Mouse (Mus musculus) WW6 (cell line): Measurements from ENCODE around the gene Pcid2.
A peak's percentile ranks its signal among the peaks of the same experiment; 100 is the strongest.

ENCODE experiments used
- DNase-seq: peaks from one replicate; pipeline ENCODE4 v3.0.0-alpha.2; 2013; ENCODE audit warnings: low read depth, low spot score

Gene Pcid2

GRCm38 (mm10) chr8:13105087-13105881 is at the start of gene Pcid2, which contains the start of gene Cul4a:
TSS of gene Pcid2 (minus strand) at chr8:13105459.
TSS of gene Cul4a (plus strand) at chr8:13105621.
- peak; percentile 97 for DNase-seq

- DNase-seq: no peak
These were observed 48.8 kb upstream of the Pcid2 start for GRCm38 (mm10) chr8:13154099-13154498.

- no peak for DNase-seq
These were observed 45.7 kb upstream of the Pcid2 start for GRCm38 (mm10) chr8:13150929-13151328.

GRCm38 (mm10) chr8:13149866-13150265 is 44.6 kb upstream of the Pcid2 start:
- DNase-seq: no peak

- DNase-seq: no peak
These were observed 44.0 kb upstream of the Pcid2 start for GRCm38 (mm10) chr8:13149287-13149686.

- DNase-seq: no peak
These were observed 43.2 kb upstream of the Pcid2 start for GRCm38 (mm10) chr8:13148476-13148875.

GRCm38 (mm10) chr8:13141681-13142080 is 36.4 kb upstream of the Pcid2 start:
- DNase-seq: no peak

GRCm38 (mm10) chr8:13139641-13140182 is 34.5 kb upstream of the Pcid2 start:
- DNase-seq: peak; percentile 26

- DNase-seq: peak; percentile 56
These were observed 27.0 kb upstream of the Pcid2 start for GRCm38 (mm10) chr8:13132220-13132619.

- DNase-seq: no peak
These were observed 19.6 kb upstream of the Pcid2 start for GRCm38 (mm10) chr8:13124897-13125296.

- no peak for DNase-seq
These were observed 17.7 kb upstream of the Pcid2 start for GRCm38 (mm10) chr8:13122887-13123421.

GRCm38 (mm10) chr8:13120882-13121665 is 15.8 kb upstream of the Pcid2 start:
- DNase-seq: no peak

- DNase-seq: no peak
These were observed 13.3 kb upstream of the Pcid2 start for GRCm38 (mm10) chr8:13118516-13118915.

- no peak for DNase-seq
These were observed 11.8 kb upstream of the Pcid2 start for GRCm38 (mm10) chr8:13117096-13117495.

GRCm38 (mm10) chr8:13113232-13113631 is 8.0 kb upstream of the Pcid2 start:
- DNase-seq: no peak

GRCm38 (mm10) chr8:13111917-13112316 is 6.7 kb upstream of the Pcid2 start:
- no peak for DNase-seq

- DNase-seq: no peak
These were observed 4.2 kb upstream of the Pcid2 start for GRCm38 (mm10) chr8:13109416-13109960.

- DNase-seq: no peak
These were observed 3.7 kb upstream of the Pcid2 start for GRCm38 (mm10) chr8:13108967-13109366.

GRCm38 (mm10) chr8:13107990-13108638 is 2.9 kb upstream of the Pcid2 start:
- no peak for DNase-seq

GRCm38 (mm10) chr8:13105908-13106551 is 771 bp upstream of the Pcid2 start:
- no peak for DNase-seq

GRCm38 (mm10) chr8:13104691-13105086 is 570 bp downstream of the Pcid2 start:
- peak; percentile 80 for DNase-seq
